Mouse (Mus musculus): ENCODE measurements around the gene Coro2b.

DNA sequence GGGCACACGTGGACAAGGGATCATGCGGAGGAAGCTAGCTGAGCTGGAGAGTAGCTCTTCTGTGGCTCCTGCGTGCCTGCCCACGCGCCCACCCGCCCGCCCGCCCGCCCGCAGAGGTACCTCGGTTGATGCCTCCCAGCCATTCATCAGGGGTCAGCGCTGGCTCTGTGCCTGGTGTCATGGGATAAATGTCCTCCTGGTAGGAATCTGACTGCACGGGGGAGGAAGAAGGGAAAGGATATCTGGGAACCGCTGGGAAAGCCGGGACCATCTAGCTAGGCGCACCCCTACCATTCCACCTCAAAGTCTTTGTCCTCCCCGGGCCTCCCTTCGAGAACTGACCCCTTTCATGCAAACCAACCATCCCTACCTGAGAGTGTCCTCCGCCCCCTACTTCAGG is 110.8 kb downstream of the Coro2b start:
- TF ChIP-seq CTCF (IDR thresholded peaks at IDR 0.05; ENCODE audit: insufficient read depth, low read depth, low read length) = no peak
- no peak for TF ChIP-seq POLR2A (IDR thresholded peaks at IDR 0.05; ENCODE audit: insufficient read depth, low read depth, low read length)

Data from olfactory bulb, adult 2 months (tissue).